Mouse (Mus musculus) embryo, embryonic 11.5 days (tissue): Measurements from ENCODE around the gene Olfr1316.

ENCODE experiments used
- DNase-seq: peaks from one replicate; pipeline ENCODE4 v3.0.0-alpha.2; 2012; ENCODE audit warnings: low read depth, low spot score

Olfr1316 gene

GRCm38 (mm10) chr2:112134877-112135276 is at the start of gene Olfr1316:
Gene Olfr1316 (minus strand): TSS chr2:112134977.
- DNase-seq, result no peak

DNA sequence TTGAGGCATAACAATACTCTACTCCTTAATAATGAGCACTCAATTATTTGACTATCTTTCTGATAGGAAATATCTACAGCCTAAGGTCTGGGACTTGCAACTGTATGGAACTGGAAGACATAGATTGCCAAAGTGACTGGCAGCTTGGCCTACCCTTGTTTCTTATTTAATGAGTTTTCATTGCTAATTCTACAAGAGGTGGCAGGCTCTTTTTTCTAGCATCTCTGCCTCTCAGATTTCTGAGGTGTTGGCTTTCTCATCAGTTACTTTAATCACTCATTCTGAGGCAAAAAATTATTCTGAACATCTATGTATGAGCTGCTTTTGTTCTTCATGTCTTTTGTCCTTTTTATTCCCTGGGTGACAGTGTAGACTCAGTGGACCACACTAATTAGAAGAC is 19.1 kb upstream of the Olfr1316 start, which contains the start of gene Olfr1318:
Gene Olfr1318, plus strand, starts transcription at position 301 of the 400 bp plus-strand sequence.
- DNase-seq, result no peak

DNA sequence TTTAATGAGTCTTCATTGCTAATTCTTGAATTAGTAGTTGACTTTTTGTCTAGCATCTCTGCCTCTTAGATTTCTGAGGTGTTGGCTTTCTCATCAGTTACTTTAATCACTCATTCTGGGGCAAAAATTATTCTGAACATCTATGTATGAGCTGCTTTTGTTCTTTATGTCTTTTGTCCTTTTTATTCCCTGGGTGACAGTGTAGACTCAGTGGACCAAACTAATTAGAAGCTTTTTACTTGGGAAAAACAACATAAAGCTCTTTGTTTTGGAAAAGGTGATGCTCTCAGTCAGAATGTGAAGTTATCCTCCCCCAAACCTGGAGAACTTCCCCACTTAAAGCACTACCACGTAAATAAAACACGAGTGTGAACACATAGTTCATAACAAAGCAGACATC is 5.3 kb upstream of the Olfr1316 start, which contains the start of gene Olfr1317:
Gene Olfr1317, plus strand, starts transcription at position 301 of the 400 bp plus-strand sequence.
- no peak for DNase-seq

DNA sequence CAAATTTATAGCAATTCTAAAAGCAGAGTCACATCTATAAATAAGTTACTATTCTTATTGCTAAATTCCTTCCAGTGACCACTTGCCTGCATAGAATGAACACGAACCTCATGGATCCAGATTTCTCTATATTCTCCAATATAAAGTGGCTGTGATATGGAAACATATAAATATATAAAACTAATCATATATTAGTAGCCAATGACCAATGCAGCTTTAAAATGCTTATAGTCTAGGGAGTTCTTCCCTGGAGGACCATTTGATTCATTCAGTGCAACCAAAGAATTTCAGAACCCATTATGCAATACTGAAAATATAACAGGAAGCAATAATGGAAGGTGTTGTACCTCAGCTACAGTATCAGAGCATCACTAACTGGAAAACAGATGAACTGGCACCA is 19.4 kb downstream of the Olfr1316 start, which contains the start of gene Olfr1315-ps1:
Gene Olfr1315-ps1, minus strand, starts transcription at position 101 of the 400 bp plus-strand sequence.
- DNase-seq, result no peak

- DNase-seq, result no peak
Measured at GRCm38 (mm10) chr2:112096681-112097080, 38.1 kb downstream of the Olfr1316 start, which contains the start of gene Olfr1314. Gene Olfr1314 (minus strand): TSS chr2:112096781.

DNA sequence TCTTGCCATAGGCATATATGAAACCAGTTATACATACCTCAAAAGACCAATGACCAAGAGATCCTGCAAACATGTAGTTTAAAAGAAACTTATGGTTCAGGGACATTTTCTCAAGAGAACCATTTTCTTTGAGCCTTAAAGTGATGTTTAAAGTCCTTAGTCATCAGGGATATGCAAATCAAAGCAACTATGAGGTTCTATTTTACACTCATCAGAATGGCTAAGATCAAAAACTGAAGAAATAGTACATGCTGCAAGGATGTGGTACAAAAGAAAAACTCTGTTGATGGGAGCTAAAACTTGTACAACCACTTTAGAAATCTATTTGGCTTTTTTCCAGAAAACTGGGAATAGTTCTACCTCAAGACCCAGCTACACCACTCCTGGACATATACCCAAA is 57.0 kb downstream of the Olfr1316 start, which contains the start of gene Olfr1313:
Gene Olfr1313, minus strand, starts transcription at position 101 of the 400 bp plus-strand sequence.
- DNase-seq, result no peak
